Mouse (Mus musculus) pancreas, adult 10 weeks (tissue): ENCODE measurements around the gene Tigit. TPM values are rescaled to one million over a fixed set of nuclear protein-coding genes. Genes with fewer than 3 reads are reported as not detected.

ENCODE experiments used
- polyA plus RNA-seq: library from polyadenylated mRNA; stranded (reverse); fragments of 350-450 nt; fragmentation: Illumina TruSeq; extraction: RNeasy Lipid Tissue Mini Kit (QIAGEN cat#74804); gene quantifications from one replicate; pipeline ENCODE4 v1.2.3, GENCODE M21; 2015; ENCODE audit warnings: low read depth, low replicate concordance; ENCODE audit not compliant: insufficient read depth

Tigit gene
- not detected for polyA plus RNA-seq

DNA sequence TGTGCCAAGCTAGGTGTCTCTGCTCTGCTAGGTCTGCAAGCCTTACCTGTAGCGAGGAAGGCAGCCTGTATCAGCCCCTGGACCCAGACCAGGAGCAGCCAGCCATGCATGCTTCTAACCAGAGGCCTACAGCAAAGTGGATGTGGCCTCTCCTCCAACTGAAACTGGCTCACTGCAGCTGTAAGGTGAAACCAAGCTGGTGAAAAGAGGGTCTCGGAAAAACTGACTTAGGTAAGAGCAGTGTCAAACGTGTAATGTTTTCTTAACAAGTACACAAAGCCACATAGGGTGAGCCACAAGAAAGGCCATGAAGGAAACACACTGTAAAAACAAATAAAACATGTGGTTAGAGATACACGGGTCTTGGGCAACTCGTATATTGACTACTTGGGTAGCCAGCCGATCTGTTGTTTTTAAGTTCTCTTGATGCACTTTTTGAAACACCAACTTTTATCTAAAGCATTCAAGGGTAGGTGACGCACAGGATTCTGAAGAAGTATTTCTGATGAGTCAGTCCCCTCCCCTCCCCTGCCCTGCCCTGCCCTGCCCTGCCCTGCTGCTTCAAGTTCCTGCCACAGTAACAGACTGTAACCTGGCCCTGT, at the start of gene Tigit:
TSS of gene Tigit (minus strand) at position 169 of the 602 bp plus-strand sequence.

Other genes starting within 250 kb of the Tigit start
- gene Drd3, start 89.9 kb upstream of the Tigit start, polyA plus RNA-seq, result not detected
- 6.5 TPM for gene Ccdc191, start 225.7 kb upstream of the Tigit start, polyA plus RNA-seq